Mouse (Mus musculus): ENCODE measurements around the gene Prrt1. TPM values are rescaled to one million over a fixed set of nuclear protein-coding genes. Genes with fewer than 3 reads are reported as not detected.
A peak's percentile ranks its signal among the peaks of the same experiment; 100 is the strongest.

Prrt1 gene
- polyA plus RNA-seq, 2 experiments, result 0.04 TPM; not detected in 1

- DNase-seq (ENCODE audit: low read depth in 3 of 3, low spot score in 3 of 3), result no peak
- Histone ChIP-seq H3K27ac (peak overlapping the region; percentile 89), H3K9ac (replicated peaks) (peak overlapping the region; percentile 90), H3K4me2 (ENCODE audit: low read depth) (peak overlapping the region; percentile 79), H3K4me1 (replicated peaks; ENCODE audit: control insufficient read depth in 2 of 2, insufficient read depth in 2 of 2, low read length in 1 of 2) (peaks cover 12 to 23% of the 10 kb centered on the region in 2 experiments), H3K27me3 (ENCODE audit: control insufficient read depth, insufficient read depth, low read length) (no peaks in the 10 kb centered on the region), H3K36me3 (replicated peaks; ENCODE audit: control insufficient read depth, insufficient read depth, low read depth) (peaks cover 12% of the 10 kb centered on the region), H3K9me3 (ENCODE audit: control insufficient read depth, low read length) (no peaks in the 10 kb centered on the region), H3K4me3 (ENCODE audit: insufficient read depth in 1 of 2, low read depth in 2 of 2, low read length in 2 of 2) (peak overlapping the region; percentile 74 to 78)
- no peak for ATAC-seq (ENCODE audit: insufficient read depth)
- WGBS (ENCODE audit: insufficient replicate concordance), result 15% methylated on average over 24 of the region's 24 CpGs
- no peak for TF ChIP-seq CTCF (IDR thresholded peaks at IDR 0.05; ENCODE audit: low read depth)
- TF ChIP-seq EP300 (IDR thresholded peaks at IDR 0.05; ENCODE audit: low read depth), result no peak
Observed at GRCm38 (mm10) chr17:34604511-34605237, 24.7 kb upstream of the Prrt1 start.

- WGBS (ENCODE audit: insufficient replicate concordance), result under 1% methylated on average over 29 of the region's 30 CpGs
- Histone ChIP-seq H3K27ac (peak overlapping the region; percentile 89), H3K9ac (replicated peaks) (peak overlapping the region; percentile 90), H3K4me1 (replicated peaks; ENCODE audit: control insufficient read depth in 2 of 2, insufficient read depth in 2 of 2, low read length in 1 of 2) (peaks cover 12 to 23% of the 10 kb centered on the region in 2 experiments), H3K36me3 (replicated peaks; ENCODE audit: control insufficient read depth, insufficient read depth, low read depth) (peaks cover 8% of the 10 kb centered on the region), H3K27me3 (ENCODE audit: control insufficient read depth, insufficient read depth, low read length) (no peaks in the 10 kb centered on the region), H3K4me2 (ENCODE audit: low read depth) (peak overlapping the region; percentile 79), H3K9me3 (ENCODE audit: control insufficient read depth, low read length) (no peaks in the 10 kb centered on the region), H3K4me3 (ENCODE audit: insufficient read depth in 1 of 2, low read depth in 2 of 2, low read length in 2 of 2) (peak overlapping the region; percentile 74 to 78)
- peak; percentile 22 for ATAC-seq (ENCODE audit: insufficient read depth)
- DNase-seq (ENCODE audit: low read depth in 3 of 3, low spot score in 3 of 3), result peak; percentile 81 to 87 (median 85)
- TF ChIP-seq CTCF (IDR thresholded peaks at IDR 0.05; ENCODE audit: low read depth) (no peak), EP300 (IDR thresholded peaks at IDR 0.05; ENCODE audit: low read depth) (no peak)
Observed at GRCm38 (mm10) chr17:34605609-34606008, 23.7 kb upstream of the Prrt1 start.

GRCm38 (mm10) chr17:34606186-34607039 lies 22.9 kb upstream of the Prrt1 start:
- H3K27me3 ChIP-seq (ENCODE audit: control insufficient read depth, insufficient read depth, low read length), result no peaks in the 10 kb centered on the region
- TF ChIP-seq CTCF (IDR thresholded peaks at IDR 0.05; ENCODE audit: low read depth) (no peak), EP300 (IDR thresholded peaks at IDR 0.05; ENCODE audit: low read depth) (no peak)
- no peaks in the 10 kb centered on the region for H3K9me3 ChIP-seq (ENCODE audit: control insufficient read depth, low read length)
- H3K27ac ChIP-seq, result peak overlapping the region; percentile 76
- H3K36me3 ChIP-seq (replicated peaks; ENCODE audit: control insufficient read depth, insufficient read depth, low read depth), result peaks cover 5% of the 10 kb centered on the region
- peak overlapping the region; percentile 90 for H3K9ac ChIP-seq (replicated peaks)
- peak overlapping the region; percentile 79 for H3K4me2 ChIP-seq (ENCODE audit: low read depth)
- ATAC-seq (ENCODE audit: insufficient read depth), result no peak
- peak overlapping the region; percentile 74 to 78 for H3K4me3 ChIP-seq (ENCODE audit: insufficient read depth in 1 of 2, low read depth in 2 of 2, low read length in 2 of 2)
- DNase-seq (ENCODE audit: low read depth in 3 of 3, low spot score in 3 of 3), result no peak
- H3K4me1 ChIP-seq (replicated peaks; ENCODE audit: control insufficient read depth in 2 of 2, insufficient read depth in 2 of 2, low read length in 1 of 2), result peaks cover 12 to 23% of the 10 kb centered on the region in 2 experiments
- 14% methylated on average over 32 of the region's 32 CpGs for WGBS (ENCODE audit: insufficient replicate concordance)

- H3K9me3 ChIP-seq (ENCODE audit: control insufficient read depth, low read length), result no peaks in the 10 kb centered on the region
- no peak overlapping the region for H3K9ac ChIP-seq (replicated peaks)
- no peak overlapping the region for H3K27ac ChIP-seq
- ATAC-seq (ENCODE audit: insufficient read depth) (no peak), DNase-seq (ENCODE audit: low read depth in 3 of 3, low spot score in 3 of 3) (no peak)
- H3K4me2 ChIP-seq (ENCODE audit: low read depth), result no peak overlapping the region
- TF ChIP-seq CTCF (IDR thresholded peaks at IDR 0.05; ENCODE audit: low read depth), result no peak
- no peak for TF ChIP-seq EP300 (IDR thresholded peaks at IDR 0.05; ENCODE audit: low read depth)
- H3K27me3 ChIP-seq (ENCODE audit: control insufficient read depth, insufficient read depth, low read length), result no peaks in the 10 kb centered on the region
- no peak overlapping the region for H3K4me3 ChIP-seq (ENCODE audit: insufficient read depth in 1 of 2, low read depth in 2 of 2, low read length in 2 of 2)
- peaks cover 12 to 18% of the 10 kb centered on the region in 2 experiments for H3K4me1 ChIP-seq (replicated peaks; ENCODE audit: control insufficient read depth in 2 of 2, insufficient read depth in 2 of 2, low read length in 1 of 2)
- H3K36me3 ChIP-seq (replicated peaks; ENCODE audit: control insufficient read depth, insufficient read depth, low read depth), result peaks cover 3% of the 10 kb centered on the region; the same call in 1 of the 2 replicates
- 81% methylated on average over 7 of the region's 7 CpGs for WGBS (ENCODE audit: insufficient replicate concordance)
Observed at GRCm38 (mm10) chr17:34607997-34608396, 21.3 kb upstream of the Prrt1 start.

GRCm38 (mm10) chr17:34611050-34611449 lies 18.3 kb upstream of the Prrt1 start:
- 77% methylated on average over 8 of the region's 8 CpGs for WGBS (ENCODE audit: insufficient replicate concordance)
- no peak for ATAC-seq (ENCODE audit: insufficient read depth)
- H3K4me1 ChIP-seq (replicated peaks; ENCODE audit: control insufficient read depth in 2 of 2, insufficient read depth in 2 of 2, low read length in 1 of 2), result peaks cover 3 to 8% of the 10 kb centered on the region in 2 experiments; a peak in 3 of 4 replicates

More at GRCm38 (mm10) chr17:34611050-34611449, 18.3 kb upstream of the Prrt1 start:
- H3K9ac ChIP-seq (replicated peaks), result no peak overlapping the region
- DNase-seq (ENCODE audit: low read depth in 3 of 3, low spot score in 3 of 3), result no peak
- peaks cover 3% of the 10 kb centered on the region; the same call in 1 of the 2 replicates for H3K36me3 ChIP-seq (replicated peaks; ENCODE audit: control insufficient read depth, insufficient read depth, low read depth)
- no peak overlapping the region for H3K27ac ChIP-seq
- no peak overlapping the region for H3K4me3 ChIP-seq (ENCODE audit: insufficient read depth in 1 of 2, low read depth in 2 of 2, low read length in 2 of 2)
- no peak for TF ChIP-seq CTCF (IDR thresholded peaks at IDR 0.05; ENCODE audit: low read depth)
- H3K27me3 ChIP-seq (ENCODE audit: control insufficient read depth, insufficient read depth, low read length), result no peaks in the 10 kb centered on the region
- H3K4me2 ChIP-seq (ENCODE audit: low read depth), result no peak overlapping the region
- no peaks in the 10 kb centered on the region for H3K9me3 ChIP-seq (ENCODE audit: control insufficient read depth, low read length)
